Mouse (Mus musculus) retina, postnatal 7 days (tissue): Measurements from ENCODE around the gene Gm17535.
"Not testable (repeated sequence)": the region's sequence is repeated elsewhere in the genome, so short reads cannot be mapped to it uniquely, and the experiment has no call there.

Experiments
- DNase-seq: peaks from one replicate; pipeline ENCODE4 v3.0.0-alpha.2; 2012; ENCODE audit warnings: low read depth, low spot score

Gene Gm17535

GRCm38 (mm10) chr9:3034299-3034698, at the start of gene Gm17535:
Gene Gm17535 (plus strand): TSS chr9:3034599.
- not testable (repeated sequence) for DNase-seq

DNA sequence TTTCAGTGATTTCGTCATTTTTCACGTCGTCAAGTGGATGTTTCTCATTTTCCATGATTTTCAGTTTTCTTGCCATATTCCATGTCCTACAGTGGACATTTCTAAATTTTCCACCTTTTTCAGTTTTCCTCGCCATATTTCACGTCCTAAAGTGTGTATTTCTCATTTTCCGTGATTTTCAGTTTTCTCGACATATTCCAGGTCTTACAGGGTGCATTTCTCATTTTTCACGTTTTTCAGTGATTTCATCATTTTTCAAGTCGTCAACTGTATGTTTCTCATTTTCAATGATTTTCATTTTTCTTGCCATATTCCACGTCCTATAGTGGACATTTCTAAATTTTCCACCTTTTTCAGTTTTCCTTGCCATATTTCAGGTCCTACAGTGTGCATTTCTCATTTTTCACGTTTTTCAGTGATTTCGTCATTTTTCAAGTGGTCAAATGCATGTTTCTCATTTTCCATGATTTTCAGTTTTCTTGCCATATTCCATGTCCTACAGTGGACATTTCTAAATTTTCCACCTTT, 33.9 kb upstream of the Gm17535 start, which contains the start of gene Gm10722:
Gene Gm10722, plus strand, starts transcription at position 478 of the 528 bp plus-strand sequence.
- DNase-seq = peak; percentile 24

GRCm38 (mm10) chr9:3001006-3001405, 33.4 kb upstream of the Gm17535 start:
- DNase-seq = not testable (repeated sequence)

GRCm38 (mm10) chr9:3001948-3002659, 32.3 kb upstream of the Gm17535 start:
- peak; percentile 0 for DNase-seq

GRCm38 (mm10) chr9:3002794-3003396, 31.5 kb upstream of the Gm17535 start, which contains the start of gene Gm11168:
Gene Gm11168 (plus strand): TSS chr9:3003346.
- not testable (repeated sequence) for DNase-seq

DNA sequence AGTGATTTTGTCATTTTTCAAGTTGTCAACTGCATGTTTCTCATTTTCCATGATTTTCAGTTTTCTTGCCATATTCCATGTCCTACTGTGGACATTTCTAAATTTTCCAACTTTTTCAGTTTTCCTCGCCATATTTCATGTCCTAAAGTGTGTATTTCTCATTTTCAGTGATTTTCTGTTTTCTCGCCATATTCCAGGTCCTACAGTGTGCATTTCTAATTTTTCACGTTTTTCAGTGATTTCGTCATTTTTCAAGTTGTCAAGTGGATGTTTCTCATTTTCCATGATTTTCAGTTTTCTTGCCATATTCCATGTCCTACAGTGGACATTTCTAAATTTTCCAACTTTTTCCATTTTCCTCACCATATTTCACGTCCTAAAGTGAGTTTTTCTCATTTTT, 28.2 kb upstream of the Gm17535 start:
- not testable (repeated sequence) for DNase-seq

DNA sequence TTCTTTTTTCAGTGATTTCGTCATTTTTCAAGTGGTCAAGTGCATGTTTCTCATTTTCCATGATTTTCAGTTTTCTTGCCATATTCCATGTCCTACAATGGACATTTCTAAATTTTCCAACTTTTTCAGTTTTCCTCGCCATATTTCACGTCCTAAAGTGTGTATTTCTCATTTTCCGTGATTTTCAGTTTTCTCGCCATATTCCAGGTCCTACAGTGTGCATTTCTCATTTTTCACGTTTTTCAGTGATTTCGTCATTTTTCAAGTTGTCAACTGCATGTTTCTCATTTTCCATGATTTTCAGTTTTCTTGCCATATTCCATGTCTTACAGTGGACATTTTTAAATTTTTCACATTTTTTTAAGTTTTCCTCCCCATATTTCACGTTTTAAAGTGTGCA, 27.8 kb upstream of the Gm17535 start:
- not testable (repeated sequence) for DNase-seq

DNA sequence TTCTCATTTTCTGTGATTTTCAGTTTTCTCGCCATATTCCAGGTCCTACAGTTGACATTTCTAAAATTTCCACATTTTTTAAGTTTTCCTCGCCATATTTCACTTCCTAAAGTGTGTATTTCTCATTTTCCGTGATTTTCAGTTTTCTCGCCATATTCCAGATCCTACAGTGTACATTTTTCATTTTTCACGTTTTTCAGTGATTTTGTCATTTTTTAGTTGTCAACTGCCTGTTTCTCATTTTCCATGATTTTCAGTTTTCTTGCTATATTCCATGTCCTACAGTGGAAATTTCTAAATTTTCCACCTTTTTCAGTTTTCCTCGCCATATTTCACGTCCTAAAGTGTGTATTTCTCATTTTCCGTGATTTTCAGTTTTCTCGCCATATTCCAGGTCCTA, 27.1 kb upstream of the Gm17535 start:
- peak; percentile 3 for DNase-seq

GRCm38 (mm10) chr9:3009331-3009730, 25.1 kb upstream of the Gm17535 start:
- not testable (repeated sequence) for DNase-seq

- DNase-seq = not testable (repeated sequence)
Observed at GRCm38 (mm10) chr9:3012054-3012621, 22.3 kb upstream of the Gm17535 start.

DNA sequence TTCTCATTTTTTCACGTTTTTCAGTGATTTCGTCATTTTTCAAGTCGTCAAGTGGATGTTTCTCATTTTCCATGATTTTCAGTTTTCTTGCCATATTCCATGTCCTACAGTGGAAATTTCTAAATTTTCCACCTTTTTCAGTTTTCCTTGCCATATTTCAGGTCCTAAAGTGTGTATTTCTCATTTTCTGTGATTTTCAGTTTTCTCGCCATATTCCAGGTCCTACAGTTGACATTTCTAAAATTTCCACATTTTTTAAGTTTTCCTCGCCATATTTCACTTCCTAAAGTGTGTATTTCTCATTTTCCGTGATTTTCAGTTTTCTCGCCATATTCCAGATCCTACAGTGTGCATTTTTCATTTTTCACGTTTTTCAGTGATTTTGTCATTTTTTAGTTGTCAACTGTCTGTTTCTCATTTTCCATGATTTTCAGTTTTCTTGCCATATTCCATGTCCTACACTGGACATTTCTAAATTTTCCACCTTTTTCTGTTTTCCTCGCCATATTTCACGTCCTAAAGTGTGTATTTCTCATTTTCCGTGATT, 21.6 kb upstream of the Gm17535 start, which contains the start of gene Gm10721:
Gene Gm10721, plus strand, starts transcription at position 408 of the 547 bp plus-strand sequence.
- DNase-seq = not testable (repeated sequence)

DNA sequence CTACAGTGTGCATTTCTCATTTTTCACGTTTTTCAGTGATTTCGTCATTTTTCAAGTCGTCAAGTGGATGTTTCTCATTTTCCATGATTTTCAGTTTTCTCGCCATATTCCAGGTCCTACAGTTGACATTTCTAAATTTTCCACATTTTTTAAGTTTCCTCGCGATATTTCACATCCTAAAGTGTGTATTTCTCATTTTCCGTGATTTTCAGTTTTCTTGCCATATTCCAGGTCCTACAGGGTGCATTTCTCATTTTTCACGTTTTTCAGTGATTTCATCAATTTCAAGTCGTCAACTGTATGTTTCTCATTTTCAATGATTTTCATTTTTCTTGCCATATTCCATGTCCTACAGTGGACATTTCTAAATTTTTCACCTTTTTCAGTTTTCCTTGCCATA, 19.0 kb upstream of the Gm17535 start, which contains the start of gene Gm10720:
Gene Gm10720, plus strand, starts transcription at position 301 of the 400 bp plus-strand sequence.
- DNase-seq = not testable (repeated sequence)

- not testable (repeated sequence) for DNase-seq
Observed at GRCm38 (mm10) chr9:3015896-3016295, 18.5 kb upstream of the Gm17535 start.

DNA sequence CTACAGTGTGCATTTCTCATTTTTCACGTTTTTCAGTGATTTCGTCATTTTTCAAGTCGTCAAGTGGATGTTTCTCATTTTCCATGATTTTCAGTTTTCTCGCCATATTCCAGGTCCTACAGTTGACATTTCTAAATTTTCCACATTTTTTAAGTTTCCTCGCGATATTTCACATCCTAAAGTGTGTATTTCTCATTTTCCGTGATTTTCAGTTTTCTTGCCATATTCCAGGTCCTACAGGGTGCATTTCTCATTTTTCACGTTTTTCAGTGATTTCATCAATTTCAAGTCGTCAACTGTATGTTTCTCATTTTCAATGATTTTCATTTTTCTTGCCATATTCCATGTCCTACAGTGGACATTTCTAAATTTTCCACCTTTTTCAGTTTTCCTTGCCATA, 17.3 kb upstream of the Gm17535 start, which contains the start of gene Gm10719:
Gene Gm10719, plus strand, starts transcription at position 301 of the 400 bp plus-strand sequence.
- DNase-seq = not testable (repeated sequence)

- not testable (repeated sequence) for DNase-seq
Observed at GRCm38 (mm10) chr9:3018944-3019343, 15.5 kb upstream of the Gm17535 start.

DNA sequence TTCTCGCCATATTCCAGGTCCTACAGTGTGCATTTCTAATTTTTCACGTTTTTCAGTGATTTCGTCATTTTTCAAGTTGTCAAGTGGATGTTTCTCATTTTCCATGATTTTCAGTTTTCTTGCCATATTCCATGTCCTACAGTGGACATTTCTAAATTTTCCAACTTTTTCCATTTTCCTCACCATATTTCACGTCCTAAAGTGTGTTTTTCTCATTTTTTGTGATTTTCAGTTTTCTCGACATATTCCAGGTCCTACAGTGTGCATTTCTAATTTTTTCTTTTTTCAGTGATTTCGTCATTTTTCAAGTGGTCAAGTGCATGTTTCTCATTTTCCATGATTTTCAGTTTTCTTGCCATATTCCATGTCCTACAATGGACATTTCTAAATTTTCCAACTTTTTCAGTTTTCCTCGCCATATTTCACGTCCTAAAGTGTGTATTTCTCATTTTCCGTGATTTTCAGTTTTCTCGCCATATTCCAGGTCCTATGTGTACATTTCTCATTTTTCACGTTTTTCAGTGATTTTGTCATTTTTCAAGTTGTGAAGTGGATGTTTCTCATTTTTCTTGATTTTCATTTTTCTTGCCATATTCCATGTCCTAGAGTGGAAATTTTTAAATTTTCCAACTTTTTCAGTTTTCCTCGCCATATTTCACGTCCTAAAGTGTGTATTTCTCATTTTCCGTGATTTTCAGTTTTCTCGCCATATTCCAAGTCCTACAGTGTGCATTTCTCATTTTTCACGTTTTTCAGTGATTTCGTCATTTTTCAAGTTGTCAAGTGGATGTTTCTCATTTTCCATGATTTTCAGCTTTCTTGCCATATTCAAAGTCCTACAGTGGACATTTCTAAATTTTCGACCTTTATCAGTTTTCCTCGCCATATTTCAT, 14.3 kb upstream of the Gm17535 start:
- not testable (repeated sequence) for DNase-seq

DNA sequence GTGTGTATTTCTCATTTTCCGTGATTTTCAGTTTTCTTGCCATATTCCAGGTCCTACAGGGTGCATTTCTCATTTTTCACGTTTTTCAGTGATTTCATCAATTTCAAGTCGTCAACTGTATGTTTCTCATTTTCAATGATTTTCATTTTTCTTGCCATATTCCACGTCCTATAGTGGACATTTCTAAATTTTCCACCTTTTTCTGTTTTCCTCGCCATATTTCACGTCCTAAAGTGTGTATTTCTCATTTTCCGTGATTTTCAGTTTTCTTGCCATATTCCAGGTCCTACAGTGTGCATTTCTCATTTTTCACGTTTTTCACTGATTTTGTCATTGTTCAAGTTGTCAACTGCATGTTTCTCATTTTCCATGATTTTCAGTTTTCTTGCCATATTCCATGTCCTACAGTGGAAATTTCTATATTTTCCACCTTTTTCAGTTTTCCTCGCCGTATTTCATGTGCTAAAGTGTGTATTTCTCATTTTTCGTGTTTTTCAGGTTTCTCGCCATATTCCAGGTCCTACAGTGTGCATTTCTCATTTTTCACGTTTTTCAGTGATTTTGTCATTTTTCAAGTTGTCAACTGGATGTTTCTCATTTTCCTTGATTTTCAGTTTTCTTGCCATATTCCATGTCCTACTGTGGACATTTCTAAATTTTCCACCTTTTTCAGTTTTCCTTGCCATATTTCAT, 11.9 kb upstream of the Gm17535 start:
- not testable (repeated sequence) for DNase-seq

DNA sequence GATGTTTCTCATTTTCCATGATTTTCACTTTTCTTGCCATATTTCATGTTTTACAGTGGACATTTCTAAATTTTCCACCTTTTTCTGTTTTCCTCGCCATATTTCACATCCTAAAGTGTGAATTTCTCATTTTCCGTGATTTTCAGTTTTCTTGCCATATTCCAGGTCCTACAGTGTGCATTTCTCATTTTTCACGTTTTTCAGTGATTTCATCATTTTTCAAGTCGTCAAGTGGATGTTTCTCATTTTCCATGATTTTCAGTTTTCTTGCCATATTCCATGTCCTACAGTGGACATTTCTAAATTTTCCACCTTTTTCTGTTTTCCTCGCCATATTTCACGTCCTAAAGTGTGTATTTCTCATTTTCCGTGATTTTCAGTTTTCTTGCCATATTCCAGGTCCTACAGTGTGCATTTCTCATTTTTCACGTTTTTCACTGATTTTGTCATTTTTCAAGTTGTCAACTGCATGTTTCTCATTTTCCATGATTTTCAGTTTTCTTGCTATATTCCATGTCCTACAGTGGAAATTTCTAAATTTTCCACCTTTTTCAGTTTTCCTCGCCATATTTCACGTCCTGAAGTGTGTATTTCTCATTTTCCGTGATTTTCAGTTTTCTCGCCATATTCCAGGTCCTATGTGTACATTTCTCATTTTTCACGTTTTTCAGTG, 11.0 kb upstream of the Gm17535 start, which contains the start of gene Gm10718:
Gene Gm10718, plus strand, starts transcription at position 236 of the 673 bp plus-strand sequence.
- not testable (repeated sequence) for DNase-seq

- not testable (repeated sequence) for DNase-seq
Observed at GRCm38 (mm10) chr9:3023985-3024648, 10.3 kb upstream of the Gm17535 start.
